Mouse (Mus musculus) cerebellum, adult 9-11 months (tissue): ENCODE measurements around the gene Exoc4.

Experiments used
- DNase-seq: peaks from one replicate; pipeline ENCODE4 v3.0.0; 2022

Gene Exoc4

GRCm38 (mm10) chr6:33489788-33490187 is 240.9 kb downstream of the Exoc4 start:
- no peak for DNase-seq

GRCm38 (mm10) chr6:33496141-33496855 is 247.4 kb downstream of the Exoc4 start:
- DNase-seq: no peak

GRCm38 (mm10) chr6:33497348-33497747 is 248.5 kb downstream of the Exoc4 start:
- no peak for DNase-seq

- DNase-seq: no peak
Measured at GRCm38 (mm10) chr6:33502388-33502787, 253.5 kb downstream of the Exoc4 start.

GRCm38 (mm10) chr6:33503381-33503780 is 254.5 kb downstream of the Exoc4 start:
- no peak for DNase-seq

GRCm38 (mm10) chr6:33507134-33507533 is 258.2 kb downstream of the Exoc4 start:
- DNase-seq: peak; percentile 86

- no peak for DNase-seq
Measured at GRCm38 (mm10) chr6:33515391-33515790, 266.5 kb downstream of the Exoc4 start.

- no peak for DNase-seq
Measured at GRCm38 (mm10) chr6:33516798-33517197, 267.9 kb downstream of the Exoc4 start.

GRCm38 (mm10) chr6:33517890-33518410 is 269.1 kb downstream of the Exoc4 start:
- no peak for DNase-seq

GRCm38 (mm10) chr6:33525695-33526366 is 276.9 kb downstream of the Exoc4 start:
- DNase-seq: peak; percentile 36

- peak; percentile 18 for DNase-seq
Measured at GRCm38 (mm10) chr6:33540356-33540755, 291.5 kb downstream of the Exoc4 start.

- no peak for DNase-seq
Measured at GRCm38 (mm10) chr6:33542712-33543111, 293.8 kb downstream of the Exoc4 start.

- DNase-seq: no peak
Measured at GRCm38 (mm10) chr6:33551934-33552333, 303.0 kb downstream of the Exoc4 start.

- no peak for DNase-seq
Measured at GRCm38 (mm10) chr6:33560925-33561324, 312.0 kb downstream of the Exoc4 start.

- DNase-seq: peak; percentile 18
Measured at GRCm38 (mm10) chr6:33561911-33562310, 313.0 kb downstream of the Exoc4 start.

GRCm38 (mm10) chr6:33575947-33576346 is 327.1 kb downstream of the Exoc4 start:
- DNase-seq: no peak

GRCm38 (mm10) chr6:33608469-33608868 is 359.6 kb downstream of the Exoc4 start:
- DNase-seq: no peak

- no peak for DNase-seq
Measured at GRCm38 (mm10) chr6:33613978-33614377, 365.1 kb downstream of the Exoc4 start.

GRCm38 (mm10) chr6:33618590-33618989 is 369.7 kb downstream of the Exoc4 start:
- DNase-seq: no peak

GRCm38 (mm10) chr6:33620701-33621100 is 371.8 kb downstream of the Exoc4 start:
- no peak for DNase-seq

GRCm38 (mm10) chr6:33625931-33626330 is 377.0 kb downstream of the Exoc4 start:
- no peak for DNase-seq

GRCm38 (mm10) chr6:33631133-33631532 is 382.2 kb downstream of the Exoc4 start:
- no peak for DNase-seq

GRCm38 (mm10) chr6:33637192-33637591 is 388.3 kb downstream of the Exoc4 start:
- DNase-seq: no peak
